Mouse (Mus musculus): ENCODE data around the gene Camk2b. TPM values are rescaled to one million over a fixed set of nuclear protein-coding genes. Genes with fewer than 3 reads are reported as not detected.

Gene Camk2b
- polyA plus RNA-seq, 1 experiment: 13.8 TPM

- TF ChIP-seq CTCF (IDR thresholded peaks at IDR 0.05; ENCODE audit: insufficient read depth, low read length) (no peak), POLR2A (IDR thresholded peaks at IDR 0.05; ENCODE audit: borderline replicate concordance, extremely low read depth, low read depth, low read length) (no peak)
- 77% methylated on average over 7 of the region's 7 CpGs for WGBS
- no peaks in the 10 kb centered on the region for H3K4me1 ChIP-seq (ENCODE audit: control insufficient read depth, insufficient read depth, low read length)
- no peak for DNase-seq
- H3K4me3 ChIP-seq (replicated peaks; ENCODE audit: extremely low read depth, low read depth, low read length): no peak overlapping the region
Measured at GRCm38 (mm10) chr11:5979088-5979487, 87.1 kb downstream of the Camk2b start.

- no peaks in the 10 kb centered on the region for H3K4me1 ChIP-seq (ENCODE audit: control insufficient read depth, insufficient read depth, low read length)
- WGBS: 35% methylated on average over 9 of the region's 9 CpGs
- TF ChIP-seq CTCF (IDR thresholded peaks at IDR 0.05; ENCODE audit: insufficient read depth, low read length): no peak
- no peak for DNase-seq
- H3K4me3 ChIP-seq (replicated peaks; ENCODE audit: extremely low read depth, low read depth, low read length): no peak overlapping the region
Measured at GRCm38 (mm10) chr11:5976106-5976505, 90.1 kb downstream of the Camk2b start.

GRCm38 (mm10) chr11:5975068-5975467, 91.1 kb downstream of the Camk2b start:
- WGBS: 65% methylated on average over 2 of the region's 2 CpGs
- no peak for DNase-seq
- Histone ChIP-seq H3K4me1 (ENCODE audit: control insufficient read depth, insufficient read depth, low read length) (no peaks in the 10 kb centered on the region), H3K4me3 (replicated peaks; ENCODE audit: extremely low read depth, low read depth, low read length) (no peak overlapping the region)
- TF ChIP-seq POLR2A (IDR thresholded peaks at IDR 0.05; ENCODE audit: borderline replicate concordance, extremely low read depth, low read depth, low read length) (no peak), CTCF (IDR thresholded peaks at IDR 0.05; ENCODE audit: insufficient read depth, low read length) (no peak)

- WGBS: 57% methylated on average over 6 of the region's 6 CpGs
- no peak for DNase-seq
- Histone ChIP-seq H3K4me1 (ENCODE audit: control insufficient read depth, insufficient read depth, low read length) (no peaks in the 10 kb centered on the region), H3K4me3 (replicated peaks; ENCODE audit: extremely low read depth, low read depth, low read length) (no peak overlapping the region)
- TF ChIP-seq POLR2A (IDR thresholded peaks at IDR 0.05; ENCODE audit: borderline replicate concordance, extremely low read depth, low read depth, low read length): no peak
- TF ChIP-seq CTCF (IDR thresholded peaks at IDR 0.05; ENCODE audit: insufficient read depth, low read length): no peak
Measured at GRCm38 (mm10) chr11:5974053-5974452, 92.1 kb downstream of the Camk2b start.

- TF ChIP-seq POLR2A (IDR thresholded peaks at IDR 0.05; ENCODE audit: borderline replicate concordance, extremely low read depth, low read depth, low read length): no peak
- TF ChIP-seq CTCF (IDR thresholded peaks at IDR 0.05; ENCODE audit: insufficient read depth, low read length): no peak
- no peak for DNase-seq
- no peaks in the 10 kb centered on the region for H3K4me1 ChIP-seq (ENCODE audit: control insufficient read depth, insufficient read depth, low read length)
- no peak overlapping the region for H3K4me3 ChIP-seq (replicated peaks; ENCODE audit: extremely low read depth, low read depth, low read length)
- WGBS: 33% methylated on average over 7 of the region's 7 CpGs
Measured at GRCm38 (mm10) chr11:5973151-5973550, 93.0 kb downstream of the Camk2b start.

- TF ChIP-seq CTCF (IDR thresholded peaks at IDR 0.05; ENCODE audit: insufficient read depth, low read length): no peak
- TF ChIP-seq POLR2A (IDR thresholded peaks at IDR 0.05; ENCODE audit: borderline replicate concordance, extremely low read depth, low read depth, low read length): no peak
- no peak overlapping the region for H3K4me3 ChIP-seq (replicated peaks; ENCODE audit: extremely low read depth, low read depth, low read length)
- WGBS: 66% methylated on average over 7 of the region's 7 CpGs
- H3K4me1 ChIP-seq (ENCODE audit: control insufficient read depth, insufficient read depth, low read length): no peaks in the 10 kb centered on the region
- DNase-seq: no peak
Measured at GRCm38 (mm10) chr11:5971202-5971601, 95.0 kb downstream of the Camk2b start.

GRCm38 (mm10) chr11:5968223-5968622, 97.9 kb downstream of the Camk2b start:
- Histone ChIP-seq H3K4me3 (replicated peaks; ENCODE audit: extremely low read depth, low read depth, low read length) (no peak overlapping the region), H3K4me1 (ENCODE audit: control insufficient read depth, insufficient read depth, low read length) (no peaks in the 10 kb centered on the region)
- WGBS: 66% methylated on average over 6 of the region's 6 CpGs
- TF ChIP-seq POLR2A (IDR thresholded peaks at IDR 0.05; ENCODE audit: borderline replicate concordance, extremely low read depth, low read depth, low read length): no peak
- no peak for TF ChIP-seq CTCF (IDR thresholded peaks at IDR 0.05; ENCODE audit: insufficient read depth, low read length)
- DNase-seq: no peak

- WGBS: 88% methylated on average over 3 of the region's 3 CpGs
- TF ChIP-seq CTCF (IDR thresholded peaks at IDR 0.05; ENCODE audit: insufficient read depth, low read length) (no peak), POLR2A (IDR thresholded peaks at IDR 0.05; ENCODE audit: borderline replicate concordance, extremely low read depth, low read depth, low read length) (no peak)
Measured at GRCm38 (mm10) chr11:5966751-5967150, 99.4 kb downstream of the Camk2b start.

GRCm38 (mm10) chr11:5965865-5966264, 100.3 kb downstream of the Camk2b start:
- WGBS: 88% methylated on average over 11 of the region's 11 CpGs
- Histone ChIP-seq H3K4me3 (replicated peaks; ENCODE audit: extremely low read depth, low read depth, low read length) (no peak overlapping the region), H3K4me1 (ENCODE audit: control insufficient read depth, insufficient read depth, low read length) (no peaks in the 10 kb centered on the region)
- no peak for DNase-seq
- TF ChIP-seq POLR2A (IDR thresholded peaks at IDR 0.05; ENCODE audit: borderline replicate concordance, extremely low read depth, low read depth, low read length) (no peak), CTCF (IDR thresholded peaks at IDR 0.05; ENCODE audit: insufficient read depth, low read length) (no peak)

More at GRCm38 (mm10) chr11:5966751-5967150, 99.4 kb downstream of the Camk2b start:
- H3K4me3 ChIP-seq (replicated peaks; ENCODE audit: extremely low read depth, low read depth, low read length): no peak overlapping the region
- H3K4me1 ChIP-seq (ENCODE audit: control insufficient read depth, insufficient read depth, low read length): no peaks in the 10 kb centered on the region
- no peak for DNase-seq

GRCm38 (mm10) chr11:5960051-5960450, 106.1 kb downstream of the Camk2b start:
- TF ChIP-seq POLR2A (IDR thresholded peaks at IDR 0.05; ENCODE audit: borderline replicate concordance, extremely low read depth, low read depth, low read length) (no peak), CTCF (IDR thresholded peaks at IDR 0.05; ENCODE audit: insufficient read depth, low read length) (no peak)

More at GRCm38 (mm10) chr11:5960051-5960450, 106.1 kb downstream of the Camk2b start:
- 70% methylated on average over 2 of the region's 2 CpGs for WGBS
- H3K4me3 ChIP-seq (replicated peaks; ENCODE audit: extremely low read depth, low read depth, low read length): no peak overlapping the region
- H3K4me1 ChIP-seq (ENCODE audit: control insufficient read depth, insufficient read depth, low read length): peaks cover 9% of the 10 kb centered on the region; the same call in 1 of the 2 replicates
- DNase-seq: no peak

Data from lung, adult 2 months (tissue).